Mouse (Mus musculus) CH12.LX (cell line): ENCODE results near the gene Sphk2. TPM values are rescaled to one million over a fixed set of nuclear protein-coding genes. Genes with fewer than 3 reads are reported as not detected.
A peak's percentile ranks its signal among the peaks of the same experiment; 100 is the strongest.

Experiments used
- DNase-seq: peaks from one replicate; pipeline ENCODE4 v3.0.0-alpha.2; 2013; ENCODE audit errors: extremely low read depth
- H3K27ac ChIP-seq: 2 replicates; pipeline ENCODE4 v1.5.1; 2012; ENCODE audit warnings: low read depth, mild to moderate bottlenecking, control low read depth, moderate library complexity; ENCODE audit not compliant: insufficient read depth
- H3K27me3 ChIP-seq: replicated peaks from 2 replicates; pipeline ENCODE3; 2012; ENCODE audit warnings: inconsistent platforms
- H3K36me3 ChIP-seq, 2 experiments: replicated peaks in 1 of 2; 2 replicates each; pipeline versions ENCODE3 to v1.6.1; 2012; ENCODE audit warnings: inconsistent platforms in 1 of 2, low read length in 1 of 2, mild to moderate bottlenecking in 1 of 2, mixed read lengths in 1 of 2, moderate library complexity in 1 of 2; ENCODE audit not compliant: control insufficient read depth in 1 of 2, insufficient read depth in 1 of 2
- H3K4me1 ChIP-seq, 2 experiments: 2 replicates each; pipeline ENCODE4 v1.6.1; 2012; ENCODE audit warnings: inconsistent platforms in 1 of 2, moderate library complexity in 1 of 2; ENCODE audit not compliant: insufficient read depth in 2 of 2, control insufficient read depth in 1 of 2
- H3K4me2 ChIP-seq: 2 replicates; pipeline ENCODE4 v1.6.1; 2012; ENCODE audit warnings: low read depth, mild to moderate bottlenecking, control low read depth; ENCODE audit not compliant: poor library complexity, insufficient read depth, severe bottlenecking
- H3K4me3 ChIP-seq, 3 experiments: fragments of 150-350 bp in 1 of 3; sonication (generic) in 1 of 3; replicated peaks in 1 of 3; 2 replicates each; pipeline versions ENCODE3 to v1.5.1; 2011 to 2012; ENCODE audit warnings: low read depth in 2 of 3, low read length in 2 of 3, mild to moderate bottlenecking in 2 of 3, moderate library complexity in 2 of 3, control low read depth in 1 of 3, improper control_type of control experiment in 1 of 3, inconsistent platforms in 1 of 3, mixed read lengths in 1 of 3; ENCODE audit not compliant: poor library complexity in 1 of 3
- H3K79me2 ChIP-seq: replicated peaks from 2 replicates; pipeline ENCODE4 v1.6.1; 2012; ENCODE audit warnings: mild to moderate bottlenecking, moderate library complexity; ENCODE audit not compliant: control insufficient read depth, poor library complexity, insufficient read depth, severe bottlenecking; ENCODE audit errors: extremely low read depth
- H3K9ac ChIP-seq: 2 replicates; pipeline ENCODE4 v1.6.1; 2012; ENCODE audit warnings: low read depth, mild to moderate bottlenecking, control low read depth, moderate library complexity; ENCODE audit not compliant: insufficient read depth
- H3K9me3 ChIP-seq: replicated peaks from 2 replicates; pipeline ENCODE3; 2012; ENCODE audit warnings: low read length, inconsistent platforms, mixed read lengths
- BHLHE40 ChIP-seq: IDR thresholded peaks from 2 replicates; pipeline ENCODE4 v1.6.1; 2011; ENCODE audit warnings: mild to moderate bottlenecking, low read depth, low read length, improper control_type of control experiment
- CHD1 ChIP-seq: IDR thresholded peaks from 2 replicates; pipeline ENCODE4 v1.6.1; 2012; ENCODE audit warnings: low read depth, low read length, improper control_type of control experiment, inconsistent platforms
- CHD2 ChIP-seq: IDR thresholded peaks from 2 replicates; pipeline ENCODE4 v1.6.1; 2011; ENCODE audit warnings: low read length, improper control_type of control experiment
- E2F4 ChIP-seq: IDR thresholded peaks from 2 replicates; pipeline ENCODE4 v1.6.1; 2011; ENCODE audit warnings: low read depth, low read length, improper control_type of control experiment; ENCODE audit not compliant: insufficient replicate concordance
- EP300 ChIP-seq: IDR thresholded peaks from 2 replicates; pipeline ENCODE4 v1.6.1; 2011; ENCODE audit warnings: low read length, improper control_type of control experiment
- ETS1 ChIP-seq: conservative IDR thresholded peaks from 2 replicates; pipeline ENCODE4 v1.6.1; 2012; ENCODE audit warnings: low read depth, mild to moderate bottlenecking, inconsistent platforms, low read length, improper control_type of control experiment, moderate library complexity
- GABPA ChIP-seq: IDR thresholded peaks from 2 replicates; pipeline ENCODE4 v1.6.1; 2012; ENCODE audit warnings: low read depth, low read length, improper control_type of control experiment, inconsistent platforms; ENCODE audit not compliant: insufficient replicate concordance
- HCFC1 ChIP-seq: IDR thresholded peaks from 2 replicates; pipeline ENCODE4 v1.6.1; 2012; ENCODE audit warnings: low read depth, mild to moderate bottlenecking, inconsistent platforms, low read length, improper control_type of control experiment
- JUN ChIP-seq: IDR thresholded peaks from 2 replicates; pipeline ENCODE4 v1.6.1; 2011; ENCODE audit warnings: low read depth, mild to moderate bottlenecking, low read length, improper control_type of control experiment, moderate library complexity; ENCODE audit not compliant: insufficient read depth
- KAT2A ChIP-seq: IDR thresholded peaks from 2 replicates; pipeline ENCODE4 v1.6.1; 2012; ENCODE audit warnings: low read length, improper control_type of control experiment, inconsistent platforms; ENCODE audit not compliant: insufficient replicate concordance
- MXI1 ChIP-seq: IDR thresholded peaks from 2 replicates; pipeline ENCODE4 v1.6.1; 2011; ENCODE audit warnings: mild to moderate bottlenecking, low read depth, low read length, improper control_type of control experiment
- MYC ChIP-seq: IDR thresholded peaks from 2 replicates; pipeline ENCODE4 v1.6.1; 2011; ENCODE audit warnings: low read depth, mild to moderate bottlenecking, improper control_type of control experiment, low read length
- NELFE ChIP-seq: IDR thresholded peaks from 2 replicates; pipeline ENCODE4 v1.6.1; 2011; ENCODE audit warnings: low read depth, low read length, improper control_type of control experiment
- NRF1 ChIP-seq: IDR thresholded peaks from 2 replicates; pipeline ENCODE4 v1.6.1; 2014; ENCODE audit warnings: low read depth, mild to moderate bottlenecking, inconsistent platforms, low read length, improper control_type of control experiment, moderate library complexity
- PAX5 ChIP-seq: IDR thresholded peaks from 2 replicates; pipeline ENCODE4 v1.6.1; 2012; ENCODE audit warnings: low read length, inconsistent platforms, mixed read lengths
- POLR2A ChIP-seq: IDR thresholded peaks from 2 replicates; pipeline ENCODE4 v1.6.1; 2011; ENCODE audit warnings: low read depth, mild to moderate bottlenecking, improper control_type of control experiment, low read length
- SIN3A ChIP-seq: IDR thresholded peaks from 2 replicates; pipeline ENCODE4 v1.6.1; 2012; ENCODE audit warnings: low read length, improper control_type of control experiment, inconsistent platforms
- TCF12 ChIP-seq: IDR thresholded peaks from 2 replicates; pipeline ENCODE4 v1.6.1; 2014; ENCODE audit warnings: low read depth, mild to moderate bottlenecking, inconsistent platforms, low read length, improper control_type of control experiment
- USF1 ChIP-seq: IDR thresholded peaks from 2 replicates; pipeline ENCODE4 v1.6.1; 2014; ENCODE audit warnings: low read depth, mild to moderate bottlenecking, inconsistent platforms, low read length, improper control_type of control experiment
- ZC3H11A ChIP-seq: IDR thresholded peaks from 2 replicates; pipeline ENCODE4 v1.6.1; 2012; ENCODE audit warnings: low read depth, mild to moderate bottlenecking, inconsistent platforms, low read length, improper control_type of control experiment
- ZKSCAN1 ChIP-seq: IDR thresholded peaks from 2 replicates; pipeline ENCODE4 v1.6.1; 2012; ENCODE audit warnings: low read depth, inconsistent platforms, low read length, improper control_type of control experiment, borderline replicate concordance
- ZNF384 ChIP-seq: IDR thresholded peaks from 2 replicates; pipeline ENCODE4 v1.6.1; 2012; ENCODE audit warnings: low read depth, low read length, improper control_type of control experiment, inconsistent platforms
- dilution Hi-C: fragments of 300-500 bp; cut with MboI; formaldehyde crosslinking; loops from 2 replicates; pipeline ENCODE4 v1.14.3; 2020; ENCODE audit warnings: low sequenced_read_pairs; ENCODE audit not compliant: extremely low pct_unique_long_range_greater_than_20kb, extremely low pct_ligation_motif_present
- in situ Hi-C: fragments of 300-500 bp; cut with MboI; formaldehyde crosslinking; loops from 3 replicates; pipeline ENCODE4 v1.14.3; 2019; ENCODE audit warnings: low sequenced_read_pairs, low pct_ligation_motif_present, low pct_unique_long_range_greater_than_20kb, mixed read lengths
- polyA plus RNA-seq: library from polyadenylated mRNA; unstranded; fragments of >175 nt; gene quantifications from 2 replicates; pipeline ENCODE4 v1.2.1, GENCODE M21; 2012; ENCODE audit warnings: low read depth; ENCODE audit not compliant: insufficient read length
- total RNA-seq, 2 experiments: library from RNA; depleted of rRNA; stranded (reverse); fragments of 300-350 nt in 1 of 2; fragments of >200 nt in 1 of 2; gene quantifications; 2 replicates each; pipeline ENCODE4 v1.2.3; 2012 to 2014

Sphk2 gene
- total and polyA plus RNA-seq, 3 experiments = 9.4 to 22.4 (median 16.6) TPM

DNA sequence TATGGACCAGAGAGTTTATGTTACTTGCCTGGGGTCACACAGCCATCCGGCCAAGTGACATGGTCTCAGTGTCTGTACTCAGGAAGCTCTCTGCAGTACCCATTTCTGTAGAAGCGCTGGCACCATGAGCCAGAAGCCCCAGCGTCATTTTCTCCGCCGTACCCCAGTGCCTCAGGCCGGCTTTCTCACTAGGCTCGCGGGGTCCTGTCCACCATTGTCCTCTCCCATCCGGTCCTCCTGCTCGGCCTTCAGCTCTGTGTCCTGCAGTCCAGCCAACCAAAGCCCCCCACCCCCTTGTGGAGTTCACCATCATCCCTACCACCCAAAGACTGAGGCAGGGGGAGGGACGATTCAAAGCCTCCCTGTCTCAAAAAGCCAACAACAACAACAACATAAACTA, 16.2 kb downstream of the Sphk2 start:
- Histone ChIP-seq H3K9ac (no peak overlapping the region), H3K4me1 (peaks cover 3 to 54% of the 10 kb centered on the region in 2 experiments; a peak in 3 of 4 replicates)
- dilution Hi-C loops = no loop called here

DNA sequence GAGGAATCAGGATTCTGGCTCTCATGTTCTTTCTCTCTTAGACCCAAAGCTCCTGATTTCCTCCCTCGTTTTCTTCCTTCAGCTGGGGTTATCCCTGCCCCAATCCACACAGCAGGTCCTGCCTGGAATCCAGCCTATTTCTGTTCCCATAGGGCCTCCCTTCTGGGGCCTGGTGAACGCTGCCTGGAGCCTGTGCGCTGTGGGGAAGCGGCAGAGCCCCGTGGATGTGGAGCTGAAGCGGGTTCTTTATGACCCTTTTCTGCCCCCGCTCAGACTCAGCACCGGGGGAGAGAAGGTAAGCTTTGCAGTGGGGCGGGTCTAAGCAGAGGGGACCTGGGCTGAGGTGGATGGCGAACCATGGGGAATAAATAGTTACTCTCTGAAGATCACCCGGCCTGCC, 16.7 kb downstream of the Sphk2 start:
- in situ Hi-C loops (no loop called here), dilution Hi-C loops (no loop called here)
- H3K9me3 ChIP-seq = no peaks in the 10 kb centered on the region
- TF ChIP-seq E2F4 (no peak), CHD1 (no peak), GABPA (no peak)
- H3K27ac ChIP-seq = no peak overlapping the region
- H3K27me3 ChIP-seq = no peaks in the 10 kb centered on the region
- no peak overlapping the region for H3K9ac ChIP-seq
- peaks cover 3 to 55% of the 10 kb centered on the region in 2 experiments; a peak in 3 of 4 replicates for H3K4me1 ChIP-seq
- H3K79me2 ChIP-seq = no peaks in the 10 kb centered on the region
- DNase-seq = no peak
- no peak overlapping the region for H3K4me3 ChIP-seq
- no peaks in the 10 kb centered on the region for H3K36me3 ChIP-seq
- H3K4me2 ChIP-seq = no peak overlapping the region

More for the DNA sequence above, 16.2 kb downstream of the Sphk2 start:
- Histone ChIP-seq H3K27me3 (no peaks in the 10 kb centered on the region), H3K4me3 (no peak overlapping the region), H3K27ac (no peak overlapping the region), H3K9me3 (no peaks in the 10 kb centered on the region), H3K36me3 (no peaks in the 10 kb centered on the region), H3K79me2 (no peaks in the 10 kb centered on the region), H3K4me2 (no peak overlapping the region)
- no peak for DNase-seq
- in situ Hi-C loops = no loop called here
- TF ChIP-seq CHD2 (no peak), NELFE (no peak), SIN3A (no peak), NRF1 (no peak), JUN (no peak)

DNA sequence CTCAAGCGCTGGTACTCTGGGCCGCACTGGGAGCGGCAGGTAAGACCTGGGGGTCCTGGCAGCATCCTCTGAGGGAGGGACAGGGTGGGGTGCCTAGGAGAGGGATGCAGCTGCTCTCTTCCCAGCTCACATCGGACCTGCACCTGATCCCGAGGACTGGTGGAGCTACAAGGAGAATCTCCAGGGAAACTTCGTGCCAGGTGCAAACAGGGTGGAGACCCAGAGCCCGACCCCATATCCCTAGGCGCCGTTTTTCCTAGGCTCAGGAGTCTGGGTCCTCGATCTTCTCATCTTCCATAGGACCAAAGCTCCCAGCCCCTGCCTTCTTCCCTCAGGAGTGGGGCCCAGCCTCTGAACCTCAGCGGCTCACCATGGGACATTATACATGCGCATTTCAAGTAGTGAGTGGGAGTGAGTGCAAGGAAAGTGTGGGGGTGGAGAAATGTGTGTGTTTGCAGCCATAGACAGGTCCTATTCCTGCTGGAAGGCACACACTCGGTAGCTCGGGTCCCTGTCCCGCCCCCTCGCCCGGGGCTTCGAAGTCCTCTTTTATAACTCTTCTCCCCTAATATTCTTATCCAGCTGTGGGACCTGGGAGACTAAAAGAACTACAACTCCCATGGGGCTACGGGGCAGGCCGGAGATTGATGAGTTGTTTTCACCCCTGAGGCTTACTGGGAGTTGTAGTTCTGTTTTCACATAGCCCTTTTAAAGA, 17.3 kb downstream of the Sphk2 start:
- Histone ChIP-seq H3K36me3 (no peaks in the 10 kb centered on the region), H3K27ac (no peak overlapping the region), H3K9me3 (no peaks in the 10 kb centered on the region), H3K4me3 (no peak overlapping the region), H3K27me3 (no peaks in the 10 kb centered on the region), H3K9ac (no peak overlapping the region), H3K4me2 (peak overlapping the region; percentile 51; the same call in 1 of the 2 replicates), H3K4me1 (peaks cover 3 to 56% of the 10 kb centered on the region in 2 experiments; a peak in 3 of 4 replicates), H3K79me2 (no peaks in the 10 kb centered on the region)
- peak; percentile 79 for DNase-seq
- dilution Hi-C loops = no loop called here
- in situ Hi-C loops = no loop called here
- TF ChIP-seq MXI1 (no peak), TCF12 (no peak), MYC (no peak), HCFC1 (peak; percentile 99), KAT2A (peak; percentile 94; the same call in 1 of the 2 replicates), NELFE (no peak), EP300 (no peak), ZC3H11A (no peak), JUN (no peak), GABPA (peak; percentile 58; the same call in 1 of the 2 replicates), E2F4 (no peak), ZKSCAN1 (no peak), BHLHE40 (no peak), USF1 (no peak), ETS1 (no peak), ZNF384 (no peak), POLR2A (no peak), PAX5 (no peak), NRF1 (no peak)
